Mouse (Mus musculus): ENCODE data around the gene Igfn1.

The Igfn1 gene

DNA sequence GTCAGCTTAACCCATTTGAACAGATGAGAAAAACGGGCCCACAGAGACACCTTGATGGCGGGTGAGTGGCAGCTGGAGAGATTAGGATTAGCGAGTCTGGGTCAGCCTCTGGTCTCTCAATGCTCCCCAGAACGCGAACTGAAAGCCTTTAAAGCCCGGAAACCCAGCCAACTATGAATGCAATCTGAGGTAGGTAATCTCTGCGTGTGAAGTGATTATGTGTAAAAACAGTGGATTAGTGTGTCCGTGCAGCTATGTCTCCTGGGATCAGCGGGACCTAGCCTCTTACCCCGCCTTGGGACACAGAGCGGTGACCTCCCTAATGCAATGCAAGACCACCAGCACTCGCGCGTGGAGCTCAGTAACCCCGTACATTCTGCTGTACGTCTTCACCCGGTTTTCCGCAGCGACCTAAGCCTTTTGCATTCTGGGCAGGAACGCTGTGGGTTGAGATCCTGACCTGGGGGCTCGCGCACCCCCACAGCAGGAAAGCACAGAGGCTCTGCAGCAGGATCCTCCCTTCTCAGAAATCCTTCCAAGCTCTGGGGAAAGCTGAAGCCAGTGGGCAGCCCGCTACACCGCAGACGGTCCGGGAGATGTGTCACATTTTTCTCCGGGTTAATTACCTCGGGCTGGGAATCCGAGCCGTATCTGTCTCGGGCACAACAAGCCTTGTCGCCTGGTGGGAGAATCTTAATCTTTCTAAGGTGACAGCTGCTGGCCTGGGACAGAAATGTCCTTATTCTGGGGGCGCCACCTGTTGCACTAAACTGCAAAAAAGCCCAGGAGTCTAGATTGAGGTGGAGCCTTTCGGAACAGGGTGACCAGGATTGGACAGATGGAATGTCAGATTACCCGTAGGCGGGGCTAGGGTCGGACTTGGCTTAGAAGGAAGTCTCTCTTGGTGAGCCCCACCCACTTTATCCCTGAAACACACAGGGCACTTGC, 1.3 kb upstream of the Igfn1 start, which contains the start of gene Tmem9:
Gene Tmem9, plus strand, starts transcription at position 940 of the 948 bp plus-strand sequence.
- peak; percentile 35 for DNase-seq (ENCODE audit: low spot score)

DNA sequence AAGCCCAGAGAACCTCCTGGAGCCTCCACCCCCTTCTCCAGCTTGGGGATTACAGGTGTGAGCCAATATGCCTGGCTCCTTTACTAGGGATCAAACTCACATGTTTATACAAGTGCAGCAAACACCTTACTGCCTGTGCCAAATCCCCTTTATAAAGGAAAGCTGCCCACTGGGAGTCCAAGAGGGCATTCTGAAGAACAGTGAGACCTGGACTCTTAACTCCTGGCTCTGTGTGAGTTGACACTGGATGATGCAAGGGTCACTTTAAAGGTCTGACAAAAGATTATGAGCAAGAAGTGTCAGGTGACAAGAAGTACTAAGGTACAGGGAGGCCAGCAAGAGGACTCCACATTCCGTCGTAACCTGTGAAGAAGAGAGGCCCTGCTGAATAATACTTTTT, 4.7 kb downstream of the Igfn1 start:
- no peak for DNase-seq (ENCODE audit: low spot score)

DNA sequence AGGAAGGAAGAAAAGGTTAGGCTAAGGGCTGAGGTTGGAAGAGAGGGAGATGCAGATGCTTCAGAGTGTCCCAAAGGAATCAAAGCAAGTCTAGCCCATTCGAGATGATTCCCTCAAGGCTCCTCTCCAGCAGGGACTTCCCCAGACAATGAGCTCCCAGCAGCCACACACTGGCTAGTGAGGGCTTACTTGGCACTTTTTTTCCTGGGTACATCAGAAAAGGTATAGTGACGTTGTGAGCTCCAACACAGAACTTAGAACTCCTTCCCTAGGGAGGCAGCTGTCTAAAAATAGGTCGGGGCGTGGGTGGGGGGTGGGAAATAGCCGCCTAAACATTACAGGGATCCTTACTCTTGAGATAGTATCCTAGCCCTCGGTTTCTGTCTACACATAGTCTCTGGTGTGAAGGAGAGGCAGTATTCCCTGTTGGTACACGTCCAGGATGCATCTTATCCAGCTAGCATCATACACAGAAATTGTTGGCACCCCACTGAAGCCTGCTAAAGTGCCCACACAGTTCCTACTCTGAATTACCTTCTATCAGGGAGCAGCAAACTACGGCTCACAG, 6.3 kb downstream of the Igfn1 start:
- DNase-seq (ENCODE audit: low spot score), result no peak

DNA sequence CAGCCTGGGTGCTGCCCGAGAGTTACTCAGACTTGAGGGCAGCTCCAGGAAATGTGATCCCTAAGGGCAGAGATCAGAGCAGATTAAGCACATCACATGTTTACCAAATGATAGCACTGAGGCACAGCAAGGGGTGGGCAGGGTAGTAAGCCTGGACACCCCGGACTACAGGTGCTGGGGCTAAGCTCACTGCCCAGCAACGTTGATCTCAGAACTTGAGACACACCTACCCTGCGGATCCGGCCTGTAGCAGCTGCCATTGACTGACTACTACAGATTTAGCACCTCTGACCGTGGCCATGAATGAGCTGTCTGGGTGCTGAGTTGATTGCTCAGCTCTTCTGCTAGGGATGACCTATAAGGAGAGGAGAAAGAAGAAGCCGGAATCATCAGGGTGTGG, 8.6 kb downstream of the Igfn1 start:
- DNase-seq (ENCODE audit: low spot score), result no peak

DNA sequence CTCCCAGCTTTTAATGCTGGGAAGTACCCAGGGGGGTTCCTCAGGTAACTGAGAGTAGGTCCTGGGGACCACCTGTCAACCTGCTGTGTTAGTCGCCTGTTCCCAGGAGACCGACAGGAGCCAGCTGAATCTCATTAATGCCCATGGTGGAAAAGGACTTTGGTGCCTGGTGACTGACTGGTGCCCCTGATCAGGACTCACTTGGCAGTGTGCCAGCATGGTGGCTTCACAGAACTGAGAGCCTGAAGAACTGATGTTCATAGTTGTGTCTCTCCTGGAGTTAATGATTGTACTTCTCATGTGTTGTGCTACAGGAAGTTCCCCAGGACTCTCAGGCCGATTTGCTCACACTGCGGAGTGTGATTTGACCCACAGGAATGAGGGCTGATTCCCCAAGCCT, 12.7 kb downstream of the Igfn1 start:
- DNase-seq (ENCODE audit: low spot score), result no peak

DNA sequence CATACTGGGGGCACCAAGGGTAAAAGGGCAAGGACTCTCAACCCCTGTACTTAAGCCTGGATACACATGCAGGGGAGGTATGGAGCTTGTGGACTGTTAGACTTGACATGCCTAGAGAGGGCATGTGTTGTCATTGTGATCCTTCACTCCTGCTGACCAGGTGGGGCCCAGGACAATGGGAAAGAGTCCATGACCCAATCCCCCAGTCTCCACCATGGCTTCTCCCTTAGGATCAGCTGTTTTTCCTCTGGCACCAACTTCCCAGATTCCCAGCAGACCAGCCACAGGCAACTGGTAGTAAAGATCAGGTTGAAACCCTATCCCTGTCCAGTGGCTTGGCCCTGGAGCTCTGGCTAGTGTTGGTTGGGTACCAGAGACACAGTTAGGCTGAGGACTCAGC, 16.3 kb downstream of the Igfn1 start:
- DNase-seq (ENCODE audit: low spot score), result no peak

DNA sequence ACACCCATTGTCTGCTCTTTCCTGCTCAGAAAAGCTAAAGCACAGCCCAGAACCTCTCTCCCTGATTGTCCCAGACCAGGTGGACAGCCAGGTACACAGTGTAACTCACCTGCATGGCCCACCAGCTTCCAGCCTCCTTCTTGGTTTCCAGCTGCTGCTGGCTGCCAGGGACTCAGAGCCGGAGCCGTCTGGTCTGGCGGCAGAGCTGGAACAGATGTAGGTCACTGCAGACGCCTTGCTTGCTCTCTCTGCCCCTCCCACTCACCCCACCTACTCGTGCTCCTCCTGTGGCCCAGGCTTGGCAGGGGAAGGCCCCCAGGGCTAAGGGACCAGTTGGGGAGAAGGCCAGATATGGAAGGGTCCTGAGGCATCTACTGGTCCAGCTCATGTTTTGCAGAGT, 22.0 kb downstream of the Igfn1 start:
- DNase-seq (ENCODE audit: low spot score), result no peak

DNA sequence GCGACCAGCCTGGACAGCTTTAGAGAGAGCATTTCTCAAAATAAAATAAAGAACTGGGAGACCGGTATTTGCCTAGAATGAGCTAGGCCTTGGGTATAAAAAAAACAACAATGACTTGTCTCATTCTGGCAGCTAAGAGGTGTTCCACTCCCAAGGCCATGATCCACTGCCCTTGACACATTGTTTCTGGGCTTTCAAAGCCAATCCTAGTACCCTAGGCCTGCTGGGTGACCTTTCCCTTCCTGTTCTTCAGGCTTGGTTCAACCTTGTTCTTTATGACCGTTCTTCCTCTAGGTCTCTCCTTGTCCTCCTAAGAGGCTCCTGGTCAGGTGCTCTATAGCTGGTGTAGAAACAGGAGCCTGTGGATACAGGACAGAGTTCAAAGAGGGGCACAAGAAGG, 33.6 kb downstream of the Igfn1 start:
- no peak for DNase-seq (ENCODE audit: low spot score)

DNA sequence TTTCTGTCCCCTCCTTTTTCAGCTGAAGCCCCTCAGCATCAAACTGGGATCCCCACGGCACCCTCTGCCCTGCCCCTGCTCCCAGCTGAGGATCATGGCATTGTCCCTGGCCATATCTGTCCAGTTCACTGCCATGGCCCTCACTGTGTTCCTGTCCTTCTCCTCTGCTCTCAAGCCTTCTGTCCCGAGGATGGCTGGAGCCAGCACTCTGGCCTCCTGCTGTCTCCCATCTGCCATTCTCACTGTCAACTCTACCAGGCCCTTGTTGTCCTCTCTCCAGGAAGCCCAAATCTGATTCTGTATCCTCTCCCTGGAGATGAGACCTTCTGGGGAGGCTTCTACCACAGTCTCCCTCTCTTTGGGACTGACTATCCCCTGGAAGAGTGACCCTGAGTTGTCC, 35.7 kb downstream of the Igfn1 start:
- no peak for DNase-seq (ENCODE audit: low spot score)

DNA sequence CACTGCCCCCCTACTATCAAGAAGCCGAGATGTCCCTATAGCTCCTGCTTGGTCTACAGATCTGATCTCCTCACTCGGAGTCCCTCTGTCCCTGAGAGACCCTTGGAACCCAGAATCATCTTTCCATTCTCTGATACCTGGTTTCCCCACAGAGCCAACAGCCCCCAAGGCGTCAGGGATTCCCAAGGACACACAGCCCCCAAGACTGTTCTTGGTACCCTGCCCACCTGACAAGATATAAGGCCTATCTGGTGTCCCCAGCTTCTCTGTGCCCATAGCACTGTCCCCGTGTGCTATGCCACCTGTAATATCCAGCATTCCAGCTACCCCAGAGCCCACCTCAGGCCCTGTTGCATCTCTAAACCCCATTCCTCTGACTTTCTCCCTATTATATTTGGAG, 38.4 kb downstream of the Igfn1 start:
- DNase-seq (ENCODE audit: low spot score), result no peak

DNA sequence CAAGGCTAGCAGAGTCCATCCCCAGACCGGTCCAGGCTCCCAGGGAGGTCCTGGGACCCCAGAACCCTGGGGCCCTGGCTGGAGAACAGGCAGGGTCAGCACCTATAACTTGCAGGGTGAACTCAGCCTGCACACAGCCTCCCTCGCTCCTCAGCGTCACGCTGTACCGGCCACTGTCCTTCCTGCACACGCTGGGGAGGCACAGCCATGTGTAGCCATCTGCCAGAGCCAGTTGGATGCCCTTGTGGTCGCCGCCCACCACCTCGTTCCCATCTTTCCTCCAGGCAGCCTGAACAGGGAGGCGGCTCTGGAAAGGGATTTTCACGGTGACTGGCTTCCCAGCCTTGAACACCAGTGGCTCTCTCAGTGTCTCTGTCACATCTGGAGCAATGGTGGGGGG, 41.6 kb downstream of the Igfn1 start:
- DNase-seq (ENCODE audit: low spot score), result no peak

DNA sequence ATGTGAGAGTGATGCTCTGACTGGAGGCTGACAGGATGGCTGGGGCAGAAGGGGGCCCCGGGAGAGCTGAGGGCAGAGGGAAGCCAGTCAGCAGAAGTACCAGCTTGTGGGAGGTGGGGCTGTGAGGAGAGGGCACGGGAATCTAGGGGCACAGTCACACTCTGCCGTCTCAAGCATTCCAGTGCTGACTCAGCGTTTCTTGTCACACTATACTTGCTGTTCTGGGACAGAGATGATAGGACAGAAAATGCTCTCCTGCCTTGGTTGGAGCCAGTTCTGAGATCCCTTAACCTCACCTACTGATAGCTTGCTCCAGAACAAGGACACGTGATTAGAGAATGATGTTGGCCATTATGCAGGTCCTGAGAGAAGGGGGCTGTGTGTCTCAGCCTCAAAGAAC, 43.0 kb downstream of the Igfn1 start:
- no peak for DNase-seq (ENCODE audit: low spot score)

DNA sequence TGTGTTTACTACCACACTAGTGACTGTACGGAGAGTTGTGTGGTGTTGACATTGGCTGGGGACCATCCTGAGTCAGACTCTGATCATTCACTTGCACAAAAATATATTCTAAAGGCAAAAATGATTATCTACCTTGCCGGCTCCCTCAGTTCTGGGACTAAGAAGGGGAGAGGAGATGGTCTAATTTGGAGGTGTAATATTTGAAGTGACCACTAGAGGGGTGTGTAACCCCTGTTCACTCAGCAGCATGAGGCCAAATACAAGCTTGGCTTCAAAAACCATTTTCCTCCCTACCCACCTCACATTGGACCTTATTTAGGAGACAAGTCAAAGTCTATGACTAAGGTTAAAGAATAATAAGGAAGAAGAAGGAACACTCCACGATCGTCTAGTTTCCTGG, 47.7 kb downstream of the Igfn1 start:
- DNase-seq (ENCODE audit: low spot score), result no peak

DNA sequence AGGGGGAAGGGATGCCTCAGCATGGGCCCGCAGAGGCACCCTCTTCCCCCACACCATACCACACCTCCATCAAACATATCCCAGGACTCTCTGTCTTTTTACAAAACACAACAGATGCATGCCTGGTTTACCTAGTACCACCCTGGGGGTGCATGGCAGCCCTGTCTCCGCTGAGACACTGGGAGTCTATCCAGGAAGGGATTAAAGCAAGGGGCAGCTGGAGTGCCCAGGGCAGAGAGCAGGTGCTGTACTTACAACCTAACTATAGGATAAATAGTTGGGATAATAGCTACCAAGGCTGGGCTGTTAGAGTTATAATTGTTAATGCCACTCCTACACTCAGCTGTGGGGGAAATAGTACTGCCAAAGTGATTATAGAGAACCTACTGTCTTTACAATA, 57.3 kb downstream of the Igfn1 start:
- DNase-seq (ENCODE audit: low spot score), result no peak

DNA sequence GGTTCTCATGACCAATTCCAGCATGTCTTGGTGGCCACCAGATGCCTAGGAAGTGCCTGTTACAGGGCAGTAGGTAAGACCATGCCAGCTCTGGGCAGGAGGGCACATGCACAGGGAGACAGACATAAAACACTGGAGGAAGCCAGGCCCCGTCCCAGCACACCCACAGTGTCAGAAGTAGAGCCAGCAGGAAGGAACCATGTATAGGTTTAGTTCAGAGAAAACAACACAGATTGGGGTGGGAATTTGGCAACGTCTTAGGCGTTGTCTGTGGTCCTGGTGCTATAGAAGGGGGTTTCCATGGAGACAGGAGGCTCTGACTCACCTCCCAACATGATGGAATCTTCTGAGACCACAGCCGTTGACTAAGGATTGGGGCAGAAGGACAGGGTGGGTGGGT, 59.9 kb downstream of the Igfn1 start:
- DNase-seq (ENCODE audit: low spot score), result no peak

DNA sequence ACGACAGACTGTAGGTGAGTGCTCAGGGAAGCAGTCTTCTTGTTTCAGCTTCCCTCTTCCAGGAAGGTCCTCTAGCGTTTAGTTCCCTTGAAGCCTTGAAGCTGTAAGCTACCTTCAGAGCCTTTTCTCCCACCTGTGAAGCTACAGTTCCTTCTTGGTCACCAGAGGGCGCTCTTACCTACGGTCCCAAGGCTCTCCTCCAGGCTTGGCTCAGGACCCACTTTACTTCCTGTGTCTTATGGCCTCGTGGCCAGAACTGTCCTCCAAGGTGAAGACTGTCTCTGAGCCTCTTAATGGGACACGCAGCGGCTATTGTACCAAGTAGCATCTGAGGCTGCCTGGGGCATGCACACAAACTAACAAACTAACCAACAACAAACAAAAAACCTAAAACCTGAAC, 60.4 kb downstream of the Igfn1 start:
- DNase-seq (ENCODE audit: low spot score), result peak; percentile 16

DNA sequence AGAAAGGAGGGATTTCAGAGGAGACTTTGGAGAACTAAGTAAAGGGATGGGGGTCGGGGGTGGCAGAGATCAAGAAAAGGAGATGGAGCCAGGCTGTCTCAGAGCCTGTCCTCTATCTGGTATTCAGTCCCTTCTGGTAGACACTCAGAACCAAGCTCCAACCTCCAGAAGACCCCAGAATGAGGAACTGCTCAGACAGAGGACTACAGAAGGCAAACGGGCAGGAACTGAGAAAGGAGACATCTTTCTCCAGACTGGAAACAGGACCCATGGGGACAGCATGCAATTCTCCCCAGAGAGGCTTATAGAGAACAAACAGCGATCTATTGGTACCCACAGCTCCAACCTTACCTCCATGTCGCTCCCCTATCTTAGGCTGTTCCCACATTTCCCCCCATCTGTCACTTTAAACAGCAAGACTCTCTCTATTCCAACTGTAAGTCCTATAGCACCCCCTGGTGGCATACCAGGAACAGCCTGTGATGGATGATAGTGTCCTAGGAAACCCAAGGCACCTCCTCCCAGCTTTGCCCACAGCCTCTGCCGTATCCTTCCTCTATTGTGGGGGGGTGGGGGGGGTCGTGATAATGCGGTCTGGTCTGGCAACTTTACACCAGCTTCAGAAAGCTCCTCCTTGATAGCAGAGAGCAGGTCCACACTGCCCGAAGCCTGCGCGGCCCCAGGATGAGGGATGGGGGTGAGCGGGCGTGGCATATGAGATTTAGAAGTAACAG, 61.4 kb downstream of the Igfn1 start:
- DNase-seq (ENCODE audit: low spot score), result peak; percentile 58

DNA sequence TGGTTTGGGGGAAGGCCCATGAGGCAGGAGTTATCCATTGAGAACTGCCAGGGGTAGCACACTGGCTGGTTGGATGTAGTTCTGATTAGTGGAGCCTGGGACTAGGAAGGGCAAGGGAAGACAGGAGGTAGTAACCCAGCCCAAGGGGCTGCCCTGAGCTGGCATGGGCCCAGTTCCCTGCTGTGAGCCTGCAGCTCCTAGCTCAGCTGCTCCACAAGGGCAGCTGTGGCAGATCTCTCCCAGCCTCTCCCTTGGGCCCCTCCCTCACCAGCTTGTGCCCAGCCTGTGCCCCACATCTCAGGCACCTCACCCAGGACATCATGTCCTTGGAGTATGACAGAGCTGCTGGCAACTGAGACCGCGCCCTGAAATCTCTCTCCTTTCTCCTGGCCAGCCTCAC, 62.4 kb downstream of the Igfn1 start:
- no peak for DNase-seq (ENCODE audit: low spot score)

DNA sequence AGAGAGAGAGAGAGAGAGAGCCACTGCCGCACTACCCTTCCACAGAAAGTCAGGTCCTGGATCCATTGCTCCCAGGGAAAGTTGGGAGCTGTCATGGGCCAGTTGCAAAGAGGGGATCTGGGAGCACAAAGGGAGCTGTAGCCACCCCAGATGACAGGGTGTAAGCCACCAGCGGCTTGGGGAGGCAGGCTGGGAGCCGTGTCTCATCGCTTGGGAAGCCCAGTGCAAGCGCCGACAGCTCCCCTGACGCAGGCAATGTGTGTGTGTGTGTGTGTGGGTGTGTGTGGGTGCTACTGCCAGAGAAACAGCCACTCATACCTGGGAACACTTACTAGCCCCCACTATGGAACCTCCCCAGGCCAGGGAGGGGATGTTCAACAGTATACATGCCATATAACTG, 64.0 kb downstream of the Igfn1 start:
- DNase-seq (ENCODE audit: low spot score), result no peak

DNA sequence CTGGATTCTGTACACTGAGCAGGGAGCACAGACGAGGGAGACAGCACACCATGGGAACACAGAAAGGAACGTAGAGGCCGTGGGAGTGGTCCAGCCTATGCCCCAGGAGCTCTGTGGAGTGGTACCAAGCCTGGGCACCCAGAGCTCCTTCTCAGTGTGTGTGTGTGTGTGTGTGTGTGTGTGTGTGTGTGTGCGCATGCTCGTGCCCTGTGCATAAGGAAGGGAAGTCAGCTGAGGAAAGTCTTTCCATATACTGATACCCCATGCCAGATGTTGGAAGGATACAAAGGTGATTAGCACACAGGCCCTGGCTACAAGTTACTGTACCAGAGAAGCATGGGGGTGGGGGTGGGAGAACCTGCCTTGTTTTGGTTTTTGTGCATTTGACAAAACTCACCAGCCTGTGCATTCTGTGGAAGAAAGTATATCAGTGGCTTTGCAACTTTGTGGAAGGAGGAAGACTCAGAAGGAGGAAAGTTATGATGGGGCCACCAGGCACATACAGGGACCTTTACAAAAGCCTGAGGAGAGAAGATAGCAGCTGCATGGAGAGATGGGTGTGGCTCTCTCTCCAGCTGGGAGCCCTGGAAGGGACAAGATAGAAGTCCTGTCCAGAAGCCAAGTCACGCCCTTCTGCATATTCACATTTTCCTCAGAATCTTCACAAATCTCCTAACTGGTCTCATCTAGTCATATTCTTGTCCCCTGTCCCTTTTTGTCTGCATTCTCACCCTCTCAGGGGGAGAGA, 64.7 kb downstream of the Igfn1 start:
- no peak for DNase-seq (ENCODE audit: low spot score)

DNA sequence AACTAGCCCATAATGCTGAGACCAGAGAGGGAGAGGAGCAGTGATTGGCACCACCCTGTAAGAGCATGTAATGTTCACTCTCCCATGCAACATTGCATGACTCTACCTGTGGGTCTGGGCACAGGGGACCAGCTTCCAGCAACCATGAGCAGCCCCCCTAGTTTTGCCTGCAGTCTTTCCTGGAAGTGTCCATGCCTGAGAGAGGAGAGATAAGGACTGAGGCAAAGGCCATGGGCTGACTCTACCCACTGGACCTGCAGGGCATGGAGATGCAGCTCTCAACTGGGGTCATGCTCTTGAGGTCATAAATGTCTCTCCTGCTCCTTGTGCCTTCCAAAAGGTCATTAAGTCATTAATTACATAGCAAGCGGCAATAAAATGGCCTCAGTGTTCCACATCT, 70.1 kb downstream of the Igfn1 start:
- DNase-seq (ENCODE audit: low spot score), result no peak

DNA sequence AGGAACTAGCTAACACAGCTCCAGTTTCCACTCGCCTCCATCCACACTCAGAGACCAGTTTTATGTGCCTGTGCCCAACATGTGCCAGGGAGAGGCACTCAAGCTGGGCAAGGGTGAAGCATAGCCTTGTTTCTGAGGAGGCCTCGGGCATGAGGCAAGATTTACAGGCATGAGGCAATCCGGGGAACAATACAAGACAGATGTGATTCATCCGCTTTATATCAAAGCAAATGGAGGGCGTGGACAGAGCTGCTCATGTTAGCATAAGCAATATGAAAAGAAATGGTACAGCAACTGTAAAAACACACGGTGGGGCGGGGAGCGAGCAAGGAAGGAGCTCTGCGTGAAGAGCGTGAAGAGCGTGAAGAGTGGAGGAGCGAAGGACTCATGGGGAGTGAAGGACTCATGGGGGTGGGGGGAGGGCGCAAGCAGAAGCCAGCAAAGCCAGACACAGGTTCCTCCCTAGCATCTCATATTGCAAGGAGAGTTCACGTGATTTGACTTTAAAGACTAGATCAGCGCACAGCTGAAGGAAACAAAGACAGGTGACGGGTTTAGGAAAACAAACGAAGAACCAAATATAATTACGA, 72.3 kb downstream of the Igfn1 start:
- no peak for DNase-seq (ENCODE audit: low spot score)

Measured in ovary, postnatal 10 days (tissue).